In genomic region chr3:66035226-66035625, GRCm38 (mm10) we compare ENCODE assay signal across 21 mouse cellular contexts.
DNase-seq lines count a peak whose midpoint lies in the region; ATAC-seq and TF ChIP-seq lines count a peak whose summit lies in the region.
"Had no signal": no experiment of that assay in that cellular context is flagged by ENCODE, and none has a peak within 500 bp of the region (broad histone marks: within the 10 kb centered on the region; RNA-seq: fewer than 3 reads in every experiment).

No protein-coding gene starts in this region.

- no peaks in the 10 kb centered on the region for H3K4me1 ChIP-seq in lung, embryonic 14.5 days (ENCODE audit: insufficient read depth)
- H3K4me1 ChIP-seq in midbrain, embryonic 11.5 days (ENCODE audit: control insufficient read depth, insufficient read depth, low read length) = no peaks in the 10 kb centered on the region

- H3K9ac ChIP-seq in lung, embryonic 14.5 days = no peak overlapping the region
- no peak overlapping the region for H3K9ac ChIP-seq in midbrain, embryonic 11.5 days (ENCODE audit: low read length)

- DNase-seq in lung, embryonic 14.5 days = peak; percentile 7
- DNase-seq in lung, postnatal 4 days = no peak
- peak; percentile 68 for DNase-seq in retina, embryonic 14.5 days (ENCODE audit: low spot score)
- peak; percentile 67 for DNase-seq in retina, postnatal 1 day
- no peak for DNase-seq in midbrain, embryonic 11.5 days (ENCODE audit: low spot score, missing footprints)
- DNase-seq: adrenal gland, adult 2 months; adrenal gland, adult 8-10 months; adrenal gland, postnatal 10 days; adrenal gland, postnatal 14 days; adrenal gland, postnatal 25 days; adrenal gland, postnatal 36 days; B cell, adult 2 months; cerebellum, adult 11 months; cerebellum, adult 11-12 months; cerebellum, adult 18-20 months had no signal

- H3K9me3 ChIP-seq in lung, embryonic 14.5 days (ENCODE audit: low read depth, low read length) = no peaks in the 10 kb centered on the region
- no peaks in the 10 kb centered on the region for H3K9me3 ChIP-seq in midbrain, embryonic 11.5 days (ENCODE audit: control insufficient read depth, low read length)
- H3K9me3 ChIP-seq: G1E had no signal

- no peak for ATAC-seq in lung, embryonic 14.5 days (ENCODE audit: insufficient read depth)
- ATAC-seq in midbrain, embryonic 11.5 days (ENCODE audit: low FRiP score) = no peak
- no peak for ATAC-seq in erythroblast, adult 5-6 weeks (replicated peaks; ENCODE audit: low FRiP score, poor library complexity, severe bottlenecking)
- ATAC-seq: activated CD4-positive, CD25-positive, alpha-beta regulatory T cell, adult 4 months; CD4-positive, CD25-positive, alpha-beta regulatory T cell, adult 4 months; Patski had no signal

- no peak for TF ChIP-seq CTCF in lung, embryonic 14.5 days (IDR thresholded peaks at IDR 0.05; ENCODE audit: low read depth)

- H3K4me2 ChIP-seq in lung, embryonic 14.5 days = no peak overlapping the region
- H3K4me2 ChIP-seq in midbrain, embryonic 11.5 days = no peak overlapping the region

- WGBS in lung, embryonic 14.5 days = 49% methylated on average over 5 of the region's 5 CpGs
- WGBS in midbrain, embryonic 11.5 days = 89% methylated on average over 5 of the region's 5 CpGs

- H3K4me3 ChIP-seq in lung, embryonic 14.5 days (ENCODE audit: low read depth, low read length) = no peak overlapping the region
- no peak overlapping the region for H3K4me3 ChIP-seq in midbrain, embryonic 11.5 days (ENCODE audit: low read depth, low read length)

- no peaks in the 10 kb centered on the region for H3K27me3 ChIP-seq in lung, embryonic 14.5 days (ENCODE audit: insufficient read depth, low read length)
- H3K27me3 ChIP-seq in midbrain, embryonic 11.5 days (ENCODE audit: control insufficient read depth, insufficient read depth, low read length) = no peaks in the 10 kb centered on the region
- H3K27me3 ChIP-seq: CH12.LX, Patski had no signal

- H3K27ac ChIP-seq in lung, embryonic 14.5 days (ENCODE audit: low read depth) = no peak overlapping the region
- no peak overlapping the region for H3K27ac ChIP-seq in midbrain, embryonic 11.5 days (ENCODE audit: low read depth, low read length)

- no peaks in the 10 kb centered on the region for H3K36me3 ChIP-seq in lung, embryonic 14.5 days (ENCODE audit: insufficient read depth)
- no peaks in the 10 kb centered on the region for H3K36me3 ChIP-seq in midbrain, embryonic 11.5 days (ENCODE audit: control insufficient read depth, insufficient read depth, low read length)
- H3K36me3 ChIP-seq: G1E had no signal

Comparison
In these comparisons a context has a peak if more than half of its experiments do, and no peak if none do; other contexts are left out.
1. DNase-seq: peak in lung, embryonic 14.5 days (single experiment), retina, embryonic 14.5 days (single experiment) and retina, postnatal 1 day (single experiment); none in lung, postnatal 4 days (0 of 2) and midbrain, embryonic 11.5 days (single experiment).